Mouse (Mus musculus): ENCODE measurements around the gene Sqstm1.

- TF ChIP-seq CTCF (IDR thresholded peaks at IDR 0.05 in 2 of 3, conservative IDR thresholded peaks at IDR 0.05 in 1 of 3; ENCODE audit: control insufficient read depth in 1 of 3, insufficient read depth in 1 of 3, low read depth in 2 of 3, low read length in 3 of 3, poor library complexity in 1 of 3, severe bottlenecking in 1 of 3) (no peak), NRF1 (IDR thresholded peaks at IDR 0.05; ENCODE audit: insufficient read depth, low read depth, low read length, poor library complexity, severe bottlenecking) (no peak), MAZ (IDR thresholded peaks at IDR 0.05; ENCODE audit: low read depth, low read length) (no peak), GATA1 (IDR thresholded peaks at IDR 0.05; ENCODE audit: low read depth, low read length) (no peak), ZC3H11A (IDR thresholded peaks at IDR 0.05; ENCODE audit: low read depth, low read length) (no peak), E2F4 (IDR thresholded peaks at IDR 0.05; ENCODE audit: borderline replicate concordance, low read depth, low read length) (no peak)
These were observed 7.2 kb upstream of the Sqstm1 start for GRCm38 (mm10) chr11:50217811-50218210.

All from MEL (cell line).